Mouse (Mus musculus): ENCODE results near the gene Gpr141. TPM values are rescaled to one million over a fixed set of nuclear protein-coding genes. Genes with fewer than 3 reads are reported as not detected.
"Not testable (repeated sequence)": the region's sequence is repeated elsewhere in the genome, so short reads cannot be mapped to it uniquely, and the experiment has no call there.

Gpr141 gene
- 155 to 242 TPM (median 218 TPM) in 3 replicates for total RNA-seq (2017)

DNA sequence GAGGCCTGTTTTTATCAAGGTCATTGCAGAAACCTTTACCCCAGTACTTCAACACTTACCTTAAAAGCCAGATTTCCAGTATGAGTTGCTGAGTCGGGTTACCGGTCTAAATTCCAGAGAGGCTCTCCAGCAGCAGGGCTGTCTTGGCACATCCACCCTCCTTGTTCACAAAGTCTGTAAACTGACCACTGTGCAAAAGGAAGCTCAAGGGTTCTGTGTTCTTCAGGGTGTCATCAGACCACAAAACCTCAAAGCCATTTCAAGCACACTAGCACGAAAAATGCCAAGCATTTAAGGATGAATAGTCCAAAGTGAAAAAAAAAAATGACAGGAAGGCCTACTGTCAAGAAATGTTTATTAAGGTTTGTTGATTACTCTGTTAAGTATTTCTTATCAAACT is at the start of gene Gpr141:
Gene Gpr141 (minus strand): TSS at position 187 of the 400 bp plus-strand sequence.
- peak; percentile 74 for ATAC-seq (replicated peaks; ENCODE audit: insufficient number of reproducible peaks, low FRiP score, low TSS enrichment, poor library complexity, severe bottlenecking)

DNA sequence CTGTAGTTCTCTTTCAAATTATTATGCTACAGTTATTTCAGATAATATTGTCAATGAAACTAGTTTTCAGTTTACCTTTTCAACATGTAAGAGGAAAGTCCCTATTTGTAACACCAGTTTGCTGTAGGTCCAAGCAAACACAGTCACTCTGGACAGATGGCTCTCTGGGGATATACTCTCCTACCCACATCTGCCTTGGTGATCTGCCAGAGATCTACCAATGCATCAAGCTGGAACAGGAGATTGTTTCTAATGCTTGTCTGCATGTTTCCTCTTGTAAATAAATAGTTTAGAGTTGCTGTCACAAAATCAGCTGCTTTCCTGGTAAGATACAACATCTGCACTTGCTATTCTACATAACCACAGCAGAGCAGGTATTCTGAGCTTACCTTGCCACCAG is 40.2 kb upstream of the Gpr141 start:
- ATAC-seq (replicated peaks; ENCODE audit: insufficient number of reproducible peaks, low FRiP score, low TSS enrichment, poor library complexity, severe bottlenecking): no peak

DNA sequence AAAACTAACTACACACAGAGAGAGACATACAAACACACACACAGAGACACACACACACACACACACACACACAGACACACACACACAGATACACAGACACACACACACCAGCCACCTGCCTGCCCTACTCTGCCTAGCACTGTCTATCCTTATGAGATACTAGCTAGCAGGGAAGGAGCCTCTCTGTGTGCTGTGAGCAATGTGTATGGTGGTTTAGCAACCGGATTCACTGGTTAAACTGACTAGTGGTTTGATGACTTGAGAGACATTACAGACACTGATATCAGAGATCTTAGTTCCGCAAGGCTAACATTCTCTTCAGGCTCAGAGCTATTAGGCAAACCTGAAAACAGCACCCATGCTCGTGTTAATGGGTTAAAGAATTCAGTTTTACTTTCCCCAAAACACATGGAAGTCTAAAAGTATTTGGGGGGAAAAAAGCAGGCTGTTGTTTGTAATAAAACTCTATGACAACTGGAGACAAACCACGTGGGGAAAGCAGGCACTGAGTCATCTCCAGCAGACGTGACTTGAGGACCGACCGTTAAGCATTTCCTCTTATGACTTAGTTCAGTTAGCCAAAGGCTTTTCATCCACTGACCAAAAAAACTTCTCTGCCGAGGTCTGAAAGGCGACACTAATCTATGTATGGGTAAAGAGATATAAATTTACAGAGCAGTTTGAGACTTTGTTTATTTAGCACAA is 30.7 kb upstream of the Gpr141 start:
- ATAC-seq (replicated peaks; ENCODE audit: insufficient number of reproducible peaks, low FRiP score, low TSS enrichment, poor library complexity, severe bottlenecking): peak; percentile 86

DNA sequence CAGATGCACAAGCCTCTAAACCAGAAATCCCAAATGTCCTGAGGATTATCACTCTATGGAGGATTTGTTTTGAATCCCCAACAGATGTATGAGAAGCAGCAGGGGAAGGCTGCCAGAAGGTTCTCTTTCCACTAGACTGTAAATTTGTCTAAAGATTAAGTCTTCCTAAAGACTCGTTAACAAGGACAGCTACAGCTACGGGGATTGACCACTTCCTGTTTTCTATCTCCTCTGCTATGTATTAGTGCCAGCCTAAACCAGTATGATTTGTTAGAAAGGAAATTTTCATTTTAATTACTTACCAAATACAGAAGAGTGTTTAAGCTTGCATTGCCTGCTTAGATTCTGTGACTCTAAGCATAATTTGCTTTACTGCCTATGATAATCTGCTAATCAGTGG is 30.0 kb upstream of the Gpr141 start:
- ATAC-seq (replicated peaks; ENCODE audit: insufficient number of reproducible peaks, low FRiP score, low TSS enrichment, poor library complexity, severe bottlenecking): no peak; the same call in 1 of the 2 replicates

DNA sequence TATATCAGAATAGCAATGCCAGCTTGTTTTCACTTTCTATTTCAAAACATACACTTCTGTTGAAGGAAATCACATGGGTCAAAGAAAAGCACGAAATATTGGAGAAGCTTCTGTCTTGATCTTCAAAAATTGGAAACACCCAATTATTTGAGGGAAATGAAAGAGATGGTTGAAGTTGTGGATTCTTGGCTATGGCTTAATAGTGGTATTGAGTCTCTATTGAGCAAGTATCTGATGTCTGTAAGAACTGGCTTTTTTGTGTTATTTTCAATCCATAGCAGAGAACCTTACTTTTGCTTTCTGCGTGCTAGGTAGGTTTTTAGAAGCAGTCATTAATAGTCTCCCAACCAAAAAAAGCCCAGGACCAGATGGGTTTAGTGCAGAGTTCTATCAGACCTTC is 19.4 kb upstream of the Gpr141 start:
- peak; percentile 48; the same call in 1 of the 2 replicates for ATAC-seq (replicated peaks; ENCODE audit: insufficient number of reproducible peaks, low FRiP score, low TSS enrichment, poor library complexity, severe bottlenecking)

DNA sequence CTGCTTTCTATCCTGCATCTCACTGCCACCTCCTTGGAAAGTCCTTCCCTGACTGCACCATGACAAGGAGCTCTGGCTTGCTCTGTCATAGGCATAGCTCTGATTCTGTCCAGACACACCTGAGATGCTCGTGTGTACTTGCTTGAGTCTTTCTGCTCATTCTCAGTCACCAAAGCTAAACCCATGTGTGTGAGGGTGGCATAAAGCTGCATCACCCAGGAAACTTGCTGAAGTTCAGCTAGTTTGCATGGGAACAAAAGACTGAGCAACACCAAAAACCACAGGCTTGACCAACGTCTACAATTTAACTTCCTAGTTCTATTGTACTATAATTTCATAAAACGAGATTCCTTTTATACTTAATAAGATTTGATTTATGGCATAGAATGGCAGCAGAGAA is 18.6 kb upstream of the Gpr141 start:
- peak; percentile 72 for ATAC-seq (replicated peaks; ENCODE audit: insufficient number of reproducible peaks, low FRiP score, low TSS enrichment, poor library complexity, severe bottlenecking)

DNA sequence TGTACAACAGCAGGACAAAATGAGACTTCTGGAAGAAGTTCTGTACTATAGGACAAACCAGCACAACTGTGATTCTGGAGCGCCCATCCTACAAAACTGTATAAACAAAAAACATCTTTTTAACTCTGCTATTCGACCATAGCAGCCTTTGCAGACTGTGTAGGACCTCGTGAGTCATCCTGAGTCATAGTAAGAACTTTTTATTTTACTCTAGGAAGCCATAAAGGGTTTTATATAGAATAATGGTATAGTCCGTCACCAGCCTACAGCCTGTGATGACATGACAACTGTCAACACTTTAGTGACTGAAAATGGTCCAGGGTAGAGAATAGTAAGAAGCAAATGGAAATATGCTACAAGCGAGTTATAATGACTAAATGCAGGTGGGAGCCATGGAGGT is 17.6 kb upstream of the Gpr141 start:
- no peak for ATAC-seq (replicated peaks; ENCODE audit: insufficient number of reproducible peaks, low FRiP score, low TSS enrichment, poor library complexity, severe bottlenecking)

DNA sequence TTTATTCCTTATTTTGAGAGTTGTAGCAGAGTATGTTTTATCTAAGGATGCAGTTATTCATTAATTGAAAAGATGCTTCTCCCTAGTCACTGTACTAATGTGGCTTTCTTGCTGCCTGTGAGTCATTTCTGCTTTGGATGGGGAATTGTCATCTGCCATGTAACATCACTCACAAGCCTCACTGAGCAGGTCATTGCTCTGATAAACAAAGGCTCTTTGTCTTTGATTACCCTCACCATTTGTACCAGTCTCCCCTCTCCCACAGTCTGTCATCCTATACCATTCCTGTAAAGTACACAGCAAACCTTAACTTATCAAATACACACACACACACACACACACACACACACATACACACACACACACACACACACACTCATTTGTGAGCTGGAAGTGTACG is 16.1 kb upstream of the Gpr141 start:
- ATAC-seq (replicated peaks; ENCODE audit: insufficient number of reproducible peaks, low FRiP score, low TSS enrichment, poor library complexity, severe bottlenecking): no peak

DNA sequence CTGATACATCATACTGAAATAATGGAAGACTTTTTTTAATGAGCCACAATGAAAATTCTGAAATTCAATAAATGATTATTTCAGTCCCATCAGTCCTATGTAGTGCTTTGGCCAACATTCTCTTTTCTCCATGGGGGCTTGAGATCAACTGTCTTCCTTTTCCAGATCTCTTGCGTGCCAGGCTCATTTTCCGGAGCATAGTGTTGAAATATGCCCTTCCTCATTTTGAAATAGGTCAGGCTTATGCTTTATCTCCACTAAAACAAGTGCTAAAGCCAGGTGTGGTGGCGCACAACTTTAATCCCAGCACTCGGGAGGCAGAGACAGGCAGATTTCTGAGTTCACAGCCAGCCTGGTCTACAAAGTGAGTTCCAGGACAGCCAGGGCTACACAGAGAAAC is 6.5 kb upstream of the Gpr141 start:
- no peak for ATAC-seq (replicated peaks; ENCODE audit: insufficient number of reproducible peaks, low FRiP score, low TSS enrichment, poor library complexity, severe bottlenecking)

DNA sequence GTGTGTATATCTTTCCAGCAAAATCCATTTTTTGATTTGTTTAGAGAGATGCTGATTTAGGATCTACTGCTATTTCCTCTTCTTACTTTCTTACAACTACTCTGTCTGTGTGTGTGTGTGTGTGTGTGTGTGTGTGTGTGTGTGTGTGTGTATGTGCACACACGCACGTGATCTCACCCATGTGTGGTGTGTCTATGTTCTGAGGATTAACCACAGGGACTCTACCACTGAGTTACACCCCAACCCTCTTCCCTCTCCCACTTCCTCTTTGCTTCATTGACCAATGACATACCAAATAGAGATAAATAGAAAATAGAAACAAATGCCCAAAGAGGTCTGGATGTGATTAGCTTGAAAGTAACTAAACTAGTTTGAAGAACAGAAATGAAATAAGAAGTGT is 4.0 kb upstream of the Gpr141 start:
- peak; percentile 98 for ATAC-seq (replicated peaks; ENCODE audit: insufficient number of reproducible peaks, low FRiP score, low TSS enrichment, poor library complexity, severe bottlenecking)

DNA sequence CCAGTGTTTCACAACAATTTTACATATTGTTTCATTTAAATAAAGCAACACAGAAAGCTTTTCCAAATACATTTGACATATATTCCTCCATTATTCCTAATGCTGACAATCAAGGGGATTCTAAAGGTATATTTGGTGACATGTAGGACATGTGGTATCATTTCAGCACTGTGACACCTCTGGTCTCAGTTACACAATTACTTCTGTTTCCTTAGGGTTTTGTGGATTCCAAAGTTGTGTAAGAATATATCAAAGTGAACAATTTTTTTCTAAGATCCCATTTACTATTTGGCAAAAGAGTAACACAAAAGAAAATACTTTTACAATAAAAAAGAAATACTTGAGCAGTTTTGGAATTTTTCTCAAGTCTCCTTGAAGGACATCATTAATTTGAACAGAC is 2.4 kb downstream of the Gpr141 start:
- no peak for ATAC-seq (replicated peaks; ENCODE audit: insufficient number of reproducible peaks, low FRiP score, low TSS enrichment, poor library complexity, severe bottlenecking)

DNA sequence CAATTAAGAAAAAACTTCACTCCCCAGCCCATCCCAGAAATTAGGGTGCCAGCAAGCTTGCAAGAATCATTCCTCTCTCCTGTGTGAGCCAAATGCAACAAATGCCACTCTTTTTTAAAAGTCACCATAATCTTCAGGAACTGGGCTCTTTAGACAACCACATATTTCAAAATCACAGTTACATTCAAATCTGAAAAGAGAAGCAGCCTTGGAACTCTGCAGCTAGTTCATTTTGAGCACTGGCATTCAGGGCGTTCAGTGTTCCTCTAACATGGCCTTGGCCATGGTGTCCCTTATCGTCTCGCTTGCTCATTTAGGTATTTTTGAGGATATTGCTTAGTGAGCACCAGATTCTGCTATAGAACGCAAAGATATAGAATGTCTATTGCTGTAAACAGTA is 4.1 kb downstream of the Gpr141 start:
- peak; percentile 71 for ATAC-seq (replicated peaks; ENCODE audit: insufficient number of reproducible peaks, low FRiP score, low TSS enrichment, poor library complexity, severe bottlenecking)

DNA sequence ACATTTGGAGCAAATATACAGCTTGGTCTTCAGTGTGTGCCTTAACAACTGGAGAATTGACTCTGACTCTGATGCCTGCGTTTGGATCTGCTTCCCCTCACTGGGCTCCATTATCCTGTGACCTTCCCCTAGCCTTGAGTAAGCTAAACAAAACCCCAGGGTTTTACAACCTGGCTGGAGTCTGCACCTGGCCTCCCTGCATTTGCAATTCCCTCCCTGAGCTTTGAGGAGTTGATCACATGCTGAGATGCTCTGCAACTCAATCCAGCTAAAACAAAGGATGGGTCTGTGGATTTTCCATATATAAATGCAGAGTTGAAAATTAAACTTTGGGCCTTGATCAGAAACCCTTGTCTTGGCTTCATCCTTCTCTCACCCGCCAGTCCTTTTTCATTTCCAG is 4.8 kb downstream of the Gpr141 start:
- no peak for ATAC-seq (replicated peaks; ENCODE audit: insufficient number of reproducible peaks, low FRiP score, low TSS enrichment, poor library complexity, severe bottlenecking)

DNA sequence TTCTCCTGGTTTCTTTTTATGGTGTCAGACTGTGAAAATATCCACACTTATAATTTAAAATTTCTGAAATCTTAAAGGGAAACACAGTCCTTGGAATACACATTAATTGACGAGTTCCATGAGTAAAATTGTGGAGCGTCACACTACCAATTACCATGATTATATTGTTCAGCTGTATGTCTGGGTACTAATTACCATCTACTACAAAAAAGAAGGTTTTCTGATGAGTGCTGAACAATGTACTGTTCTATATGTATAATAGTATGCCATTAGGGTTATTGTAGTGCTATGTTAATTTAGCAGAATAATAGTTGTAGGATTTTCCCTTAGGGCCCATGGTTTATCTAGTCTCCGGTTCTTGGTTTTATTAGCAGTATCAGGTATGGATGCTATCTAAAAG is 29.1 kb downstream of the Gpr141 start:
- no peak for ATAC-seq (replicated peaks; ENCODE audit: insufficient number of reproducible peaks, low FRiP score, low TSS enrichment, poor library complexity, severe bottlenecking)

DNA sequence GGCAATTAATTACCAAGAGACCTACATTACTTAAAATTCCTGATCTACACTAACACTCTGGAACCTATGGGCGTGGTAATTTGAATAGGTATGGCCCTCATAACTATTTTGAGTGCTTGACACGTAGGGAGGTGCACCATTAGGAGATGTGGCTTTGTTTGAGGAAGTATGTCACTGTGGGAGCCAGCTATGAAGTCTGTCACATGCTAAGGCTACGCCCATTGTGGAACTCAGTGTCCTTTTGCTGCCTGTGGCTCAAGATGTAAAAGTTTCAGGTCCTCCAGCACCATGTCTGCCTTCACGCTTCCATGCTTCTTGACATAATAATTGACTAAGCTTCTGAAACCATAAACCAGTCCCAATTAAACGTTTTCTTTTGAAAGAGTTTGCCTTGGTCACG is 29.6 kb downstream of the Gpr141 start:
- peak; percentile 97 for ATAC-seq (replicated peaks; ENCODE audit: insufficient number of reproducible peaks, low FRiP score, low TSS enrichment, poor library complexity, severe bottlenecking)

DNA sequence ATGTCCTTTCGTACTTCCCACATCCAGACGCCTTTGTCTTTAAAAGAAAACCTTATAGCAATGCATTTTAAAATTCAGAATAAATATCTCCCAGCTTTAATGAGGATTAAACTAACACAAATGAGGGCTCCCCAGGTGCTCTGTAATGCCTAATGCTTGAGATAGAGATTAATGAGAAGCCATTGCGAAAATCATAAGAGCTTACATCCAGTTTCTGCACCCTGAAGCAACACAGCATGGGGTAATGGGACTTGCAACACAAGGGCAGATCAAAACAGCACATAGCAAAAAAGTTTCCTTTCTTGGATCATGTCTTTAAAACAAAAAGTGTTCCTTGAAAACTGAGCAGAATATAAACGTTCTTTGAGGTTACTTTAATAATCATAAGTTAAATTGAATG is 30.3 kb downstream of the Gpr141 start:
- peak; percentile 65; the same call in 1 of the 2 replicates for ATAC-seq (replicated peaks; ENCODE audit: insufficient number of reproducible peaks, low FRiP score, low TSS enrichment, poor library complexity, severe bottlenecking)

DNA sequence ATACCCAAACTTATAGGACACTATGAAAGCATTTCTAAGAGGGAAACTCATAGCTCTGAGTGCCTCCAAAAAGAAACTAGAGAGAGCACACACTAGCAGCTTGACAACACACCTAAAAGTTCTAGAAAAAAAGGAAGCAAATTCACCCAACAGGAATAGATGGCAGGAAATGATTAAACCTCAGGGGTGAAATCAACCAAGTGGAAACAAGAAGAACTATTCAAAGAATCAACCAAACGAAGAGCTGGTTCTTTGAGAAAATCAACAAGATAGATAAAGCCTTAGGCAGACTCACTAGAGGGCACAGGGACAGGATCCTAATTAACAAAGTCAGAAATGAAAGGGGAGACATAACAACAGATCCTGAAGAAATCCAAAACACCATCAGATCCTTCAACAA is 36.1 kb downstream of the Gpr141 start:
- not testable (repeated sequence) for ATAC-seq (replicated peaks; ENCODE audit: insufficient number of reproducible peaks, low FRiP score, low TSS enrichment, poor library complexity, severe bottlenecking)

DNA sequence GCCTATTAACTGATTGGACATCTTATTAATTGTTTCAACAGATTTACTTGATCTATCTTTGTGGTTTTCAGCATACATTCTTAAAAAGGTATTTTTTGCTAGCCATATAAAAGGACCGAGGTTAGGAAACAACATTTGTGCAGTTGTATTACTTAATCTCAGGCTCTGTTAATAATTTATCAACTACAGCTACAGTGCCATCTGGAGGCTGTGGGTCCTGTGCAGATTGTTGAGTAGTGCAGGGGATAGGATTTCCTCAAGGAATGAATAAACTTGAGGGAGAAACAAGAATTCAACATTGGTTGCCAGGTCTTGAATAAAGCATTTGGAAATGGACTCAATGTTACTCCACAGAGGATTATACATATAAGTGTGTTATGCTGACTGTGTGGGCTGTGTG is 53.9 kb downstream of the Gpr141 start:
- ATAC-seq (replicated peaks; ENCODE audit: insufficient number of reproducible peaks, low FRiP score, low TSS enrichment, poor library complexity, severe bottlenecking): no peak

DNA sequence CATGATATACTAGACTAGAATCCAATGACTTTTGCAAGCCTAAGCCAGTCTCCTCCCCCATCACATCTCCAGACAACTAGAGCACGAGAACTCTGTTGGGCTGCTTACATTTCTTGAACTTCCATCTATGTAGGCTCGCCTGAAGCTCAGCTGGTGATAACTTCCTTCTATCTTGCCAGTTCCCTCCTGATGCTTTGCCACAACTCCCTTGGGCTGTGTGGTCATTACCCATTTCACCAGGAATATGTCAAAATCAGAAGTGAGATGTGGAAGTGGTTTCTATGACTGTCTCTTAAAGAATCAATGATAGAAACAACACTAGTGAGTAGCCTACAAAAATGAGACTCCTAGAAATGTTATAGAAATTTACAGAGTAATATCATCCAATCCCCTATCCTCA is 56.9 kb downstream of the Gpr141 start:
- 0 out of 2 replicates have a peak, but pooled peaks have one; percentile 50 for ATAC-seq (replicated peaks; ENCODE audit: insufficient number of reproducible peaks, low FRiP score, low TSS enrichment, poor library complexity, severe bottlenecking)

DNA sequence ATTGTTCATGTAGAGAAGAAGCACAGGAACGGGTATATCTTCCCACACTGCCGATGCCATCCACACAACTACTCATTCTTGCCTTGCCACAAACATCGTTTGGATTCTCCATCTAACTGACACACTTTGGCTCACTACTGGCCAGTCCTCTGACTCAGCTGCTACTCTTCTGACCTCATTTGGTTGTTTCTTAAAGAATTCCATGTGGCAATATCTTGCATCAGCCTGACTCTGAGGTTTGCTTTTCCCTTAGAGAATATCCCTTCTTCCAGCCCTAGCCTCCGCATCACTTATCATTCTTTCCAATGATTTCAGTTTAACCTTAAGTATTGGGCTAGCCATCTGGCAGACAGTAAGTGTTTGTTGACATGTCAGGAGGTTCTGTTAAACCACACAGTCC is 59.8 kb downstream of the Gpr141 start:
- no peak for ATAC-seq (replicated peaks; ENCODE audit: insufficient number of reproducible peaks, low FRiP score, low TSS enrichment, poor library complexity, severe bottlenecking)

DNA sequence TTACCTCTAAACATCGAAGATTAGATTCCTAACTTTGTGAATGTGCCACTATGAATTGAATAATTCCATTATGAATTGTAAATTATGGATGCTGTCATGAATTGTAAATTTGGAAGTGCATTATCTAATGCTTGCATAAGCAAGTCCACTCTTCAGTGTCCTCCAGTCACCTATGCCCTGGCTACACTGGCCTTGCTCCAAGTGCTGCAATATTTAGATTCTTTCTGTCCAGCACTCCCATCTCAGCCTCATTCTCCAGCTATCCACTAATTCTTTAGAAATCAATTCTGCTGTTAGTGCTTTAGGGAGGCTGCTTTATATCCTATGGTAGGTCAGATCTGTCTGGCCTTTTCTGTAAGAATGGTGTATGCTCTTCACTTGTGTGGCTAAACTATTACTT is 60.8 kb downstream of the Gpr141 start:
- no peak for ATAC-seq (replicated peaks; ENCODE audit: insufficient number of reproducible peaks, low FRiP score, low TSS enrichment, poor library complexity, severe bottlenecking)

Data from monocyte, adult 5-6 weeks (primary cell).